Mouse (Mus musculus) lung, embryonic 16.5 days (tissue): ENCODE measurements around the gene Mydgf. TPM values are rescaled to one million over a fixed set of nuclear protein-coding genes. Genes with fewer than 3 reads are reported as not detected.
A peak's percentile ranks its signal among the peaks of the same experiment; 100 is the strongest.

Experiments used
- ATAC-seq: fragments of 200-750 bp; cut with Nextera tagmentation; 2 replicates; pipeline ENCODE4 v1.8.0; 2017; ENCODE audit warnings: low read depth, mild to moderate bottlenecking, moderate library complexity
- H3K27ac ChIP-seq: fragments of 300-500 bp; sonication (generic); 2 replicates; pipeline ENCODE4 v1.5.1; 2014; ENCODE audit warnings: mild to moderate bottlenecking, control low read depth, low read length
- H3K27me3 ChIP-seq: fragments of 300-500 bp; sonication (generic); 2 replicates; pipeline ENCODE4 v1.6.1; 2014; ENCODE audit warnings: low read depth, low read length, mixed read lengths; ENCODE audit not compliant: control insufficient read depth, insufficient read depth
- H3K36me3 ChIP-seq: fragments of 300-500 bp; sonication (generic); 2 replicates; pipeline ENCODE4 v1.6.1; 2014; ENCODE audit warnings: low read length; ENCODE audit not compliant: control insufficient read depth, insufficient read depth
- H3K4me1 ChIP-seq: fragments of 300-500 bp; sonication (generic); replicated peaks from 2 replicates; pipeline ENCODE4 v1.6.1; 2014; ENCODE audit warnings: low read length, mixed read lengths; ENCODE audit not compliant: control insufficient read depth, insufficient read depth
- H3K4me2 ChIP-seq: fragments of 300-500 bp; sonication (generic); 2 replicates; pipeline ENCODE4 v1.6.1; 2014; ENCODE audit warnings: low read depth, low read length, control low read depth
- H3K4me3 ChIP-seq: fragments of 300-500 bp; sonication (generic); 2 replicates; pipeline ENCODE4 v1.5.1; 2014; ENCODE audit warnings: mild to moderate bottlenecking, low read length, control low read depth
- H3K9ac ChIP-seq: fragments of 300-500 bp; sonication (generic); 2 replicates; pipeline ENCODE4 v1.6.1; 2014; ENCODE audit warnings: low read length, control low read depth
- H3K9me3 ChIP-seq: fragments of 300-500 bp; sonication (generic); 2 replicates; pipeline ENCODE4 v1.6.1; 2016; ENCODE audit warnings: low read length; ENCODE audit not compliant: control insufficient read depth
- WGBS: fragments of 180-500 bp; shearing (Covaris S2); extraction: QIAGEN DNeasy Blood & Tissue Kit; methylation state at CpG from one replicate; pipeline ENCODE4 v1.1.7; 2014; 5-methylcytosine and 5-hydroxymethylcytosine counted together
- polyA plus RNA-seq: library from polyadenylated mRNA; unstranded; fragments of >200 nt; fragmentation: Nextera tagmentation; extraction: Ambion mirVana; gene quantifications from 2 replicates; pipeline ENCODE4 v1.2.1, GENCODE M21; 2015

The Mydgf gene
- polyA plus RNA-seq, 1 experiment from 2014 or later = 93.0 TPM

- Histone ChIP-seq H3K4me3 (peak within 1 kb of the TSS; percentile 67), H3K4me2 (peak within 1 kb of the TSS; percentile 99), H3K9ac (peak within 1 kb of the TSS; percentile 60), H3K27me3 (peaks cover 47% of the 10 kb centered on the region), H3K9me3 (no peaks in the 10 kb centered on the region), H3K36me3 (no peaks in the 10 kb centered on the region), H3K4me1 (peaks cover 17% of the 10 kb centered on the region), H3K27ac (no peak within 1 kb of the TSS)
- WGBS = under 1% methylated on average over 78 of the region's 79 CpGs
- ATAC-seq = peak; percentile 55; the same call in 1 of the 2 replicates
These were observed 43.7 kb downstream of the Mydgf start, which contains the start of gene Sema6b for GRCm38 (mm10) chr17:56139858-56140595. Sema6b (minus strand) TSS chr17:56140343.

GRCm38 (mm10) chr17:56139355-56139754 lies 44.4 kb downstream of the Mydgf start:
- H3K4me1 ChIP-seq = peaks cover 22% of the 10 kb centered on the region
- no peaks in the 10 kb centered on the region for H3K9me3 ChIP-seq
- H3K4me3 ChIP-seq = peak overlapping the region; percentile 67
- no peak overlapping the region for H3K27ac ChIP-seq
- no peak; the same call in 1 of the 2 replicates for ATAC-seq
- H3K27me3 ChIP-seq = peaks cover 44% of the 10 kb centered on the region
- WGBS = 10% methylated on average over 21 of the region's 21 CpGs
- H3K9ac ChIP-seq = peak overlapping the region; percentile 60
- no peaks in the 10 kb centered on the region for H3K36me3 ChIP-seq
- H3K4me2 ChIP-seq = peak overlapping the region; percentile 99

GRCm38 (mm10) chr17:56137839-56138613 lies 45.7 kb downstream of the Mydgf start:
- Histone ChIP-seq H3K4me2 (0 out of 2 replicates have a peak overlapping the region, but pooled peaks have one; percentile 9), H3K9me3 (no peaks in the 10 kb centered on the region)
- WGBS = 24% methylated on average over 25 of the region's 25 CpGs

GRCm38 (mm10) chr17:56136558-56136957 lies 47.2 kb downstream of the Mydgf start:
- no peaks in the 10 kb centered on the region for H3K9me3 ChIP-seq
- 72% methylated on average over 7 of the region's 7 CpGs for WGBS
- no peak overlapping the region for H3K9ac ChIP-seq
- H3K27ac ChIP-seq = no peak overlapping the region
- no peak overlapping the region for H3K4me3 ChIP-seq
- H3K27me3 ChIP-seq = peaks cover 29% of the 10 kb centered on the region
- ATAC-seq = no peak
- peaks cover 20% of the 10 kb centered on the region for H3K4me1 ChIP-seq
- H3K4me2 ChIP-seq = no peak overlapping the region
- H3K36me3 ChIP-seq = no peaks in the 10 kb centered on the region

More at GRCm38 (mm10) chr17:56137839-56138613, 45.7 kb downstream of the Mydgf start:
- Histone ChIP-seq H3K36me3 (no peaks in the 10 kb centered on the region), H3K4me1 (peaks cover 28% of the 10 kb centered on the region), H3K27ac (no peak overlapping the region), H3K9ac (no peak overlapping the region), H3K27me3 (peaks cover 44% of the 10 kb centered on the region), H3K4me3 (no peak overlapping the region)
- ATAC-seq = no peak

GRCm38 (mm10) chr17:56134463-56134971 lies 49.2 kb downstream of the Mydgf start:
- Histone ChIP-seq H3K9ac (peak overlapping the region; percentile 48), H3K4me3 (peak overlapping the region; percentile 40), H3K9me3 (no peaks in the 10 kb centered on the region), H3K27ac (peak overlapping the region; percentile 91), H3K4me1 (peaks cover 16% of the 10 kb centered on the region), H3K27me3 (peaks cover 10% of the 10 kb centered on the region), H3K36me3 (no peaks in the 10 kb centered on the region), H3K4me2 (peak overlapping the region; percentile 66)
- peak; percentile 39 for ATAC-seq
- 2% methylated on average over 27 of the region's 27 CpGs for WGBS

GRCm38 (mm10) chr17:56133457-56134363 lies 50.0 kb downstream of the Mydgf start:
- H3K36me3 ChIP-seq = no peaks in the 10 kb centered on the region
- WGBS = 13% methylated on average over 20 of the region's 21 CpGs
- peaks cover 13% of the 10 kb centered on the region for H3K4me1 ChIP-seq
- H3K27ac ChIP-seq = peak overlapping the region; percentile 91
- peak overlapping the region; percentile 55 for H3K9ac ChIP-seq
- peak overlapping the region; percentile 66 for H3K4me2 ChIP-seq
- H3K4me3 ChIP-seq = peak overlapping the region; percentile 40
- peak; percentile 84 for ATAC-seq
- no peaks in the 10 kb centered on the region for H3K9me3 ChIP-seq
- peaks cover 2% of the 10 kb centered on the region; the same call in 1 of the 2 replicates for H3K27me3 ChIP-seq

GRCm38 (mm10) chr17:56132661-56133060 lies 51.1 kb downstream of the Mydgf start:
- H3K9ac ChIP-seq = 0 out of 2 replicates have a peak overlapping the region, but pooled peaks have one; percentile 5
- no peak for ATAC-seq
- H3K36me3 ChIP-seq = no peaks in the 10 kb centered on the region
- H3K27ac ChIP-seq = no peak overlapping the region
- H3K4me2 ChIP-seq = peak overlapping the region; percentile 25
- no peaks in the 10 kb centered on the region for H3K9me3 ChIP-seq
- H3K4me1 ChIP-seq = peaks cover 12% of the 10 kb centered on the region
- no peaks in the 10 kb centered on the region for H3K27me3 ChIP-seq
- H3K4me3 ChIP-seq = 0 out of 2 replicates have a peak overlapping the region, but pooled peaks have one; percentile 7
- 5% methylated on average over 14 of the region's 14 CpGs for WGBS

- Histone ChIP-seq H3K4me1 (peaks cover 12% of the 10 kb centered on the region), H3K4me2 (no peak overlapping the region), H3K9ac (no peak overlapping the region), H3K4me3 (no peak overlapping the region), H3K36me3 (no peaks in the 10 kb centered on the region), H3K27ac (no peak overlapping the region), H3K9me3 (no peaks in the 10 kb centered on the region), H3K27me3 (no peaks in the 10 kb centered on the region)
- 40% methylated on average over 7 of the region's 7 CpGs for WGBS
- ATAC-seq = no peak
These were observed 51.9 kb downstream of the Mydgf start for GRCm38 (mm10) chr17:56131814-56132213.
